Mouse (Mus musculus) MN1 (cell line): ENCODE results near the gene Rap1gap2.
A peak's percentile ranks its signal among the peaks of the same experiment; 100 is the strongest.

Source experiments
- DNase-seq: peaks from one replicate; pipeline ENCODE4 v3.0.0-alpha.2; 2016; ENCODE audit warnings: low spot score

Gene Rap1gap2

GRCm38 (mm10) chr11:74502485-74502884 is 108.2 kb downstream of the Rap1gap2 start:
- DNase-seq = no peak

DNA sequence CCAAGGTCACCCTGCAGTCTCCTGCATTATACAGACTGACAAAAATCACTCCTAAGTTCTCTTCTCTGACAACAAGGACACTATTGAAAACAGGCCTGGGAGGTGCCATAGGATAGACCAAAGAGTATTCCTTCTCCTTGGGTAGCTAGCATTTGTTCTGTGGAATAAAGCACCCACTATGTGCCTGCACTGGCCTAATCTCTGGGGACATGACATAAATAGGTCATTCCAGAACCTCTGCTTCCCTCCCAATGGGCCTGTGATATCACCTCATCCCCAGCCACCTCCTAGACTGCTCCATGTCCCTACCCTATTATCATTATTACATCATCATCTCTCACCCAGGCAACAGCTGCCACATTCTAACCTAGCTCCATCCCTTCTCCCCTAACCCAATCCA is 108.7 kb downstream of the Rap1gap2 start:
- DNase-seq = no peak

DNA sequence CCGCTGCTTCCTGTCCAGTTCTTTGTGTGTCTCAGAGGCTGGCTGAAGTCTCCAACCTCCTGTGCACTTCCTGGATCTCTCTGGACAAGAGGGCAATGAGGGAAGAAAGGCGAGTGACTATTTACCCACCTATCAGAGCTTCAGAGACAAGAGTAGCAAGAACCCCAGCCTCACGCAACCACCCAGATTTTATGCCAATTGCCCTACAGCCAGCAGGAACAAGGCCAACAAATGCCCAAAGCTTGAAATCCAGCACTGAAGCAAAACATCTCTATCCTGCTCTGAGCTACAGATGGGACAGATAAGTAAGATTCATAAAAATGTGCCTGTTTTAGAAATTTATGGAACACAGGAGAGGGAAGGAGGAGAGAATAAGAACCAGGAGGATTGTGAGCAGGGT is 109.7 kb downstream of the Rap1gap2 start:
- no peak for DNase-seq

- peak; percentile 63 for DNase-seq
Observed at GRCm38 (mm10) chr11:74499521-74500099, 111.1 kb downstream of the Rap1gap2 start.

- peak; percentile 57 for DNase-seq
Observed at GRCm38 (mm10) chr11:74499058-74499457, 111.7 kb downstream of the Rap1gap2 start.

- DNase-seq = no peak
Observed at GRCm38 (mm10) chr11:74496581-74496980, 114.1 kb downstream of the Rap1gap2 start.

- DNase-seq = no peak
Observed at GRCm38 (mm10) chr11:74493936-74494335, 116.8 kb downstream of the Rap1gap2 start.

DNA sequence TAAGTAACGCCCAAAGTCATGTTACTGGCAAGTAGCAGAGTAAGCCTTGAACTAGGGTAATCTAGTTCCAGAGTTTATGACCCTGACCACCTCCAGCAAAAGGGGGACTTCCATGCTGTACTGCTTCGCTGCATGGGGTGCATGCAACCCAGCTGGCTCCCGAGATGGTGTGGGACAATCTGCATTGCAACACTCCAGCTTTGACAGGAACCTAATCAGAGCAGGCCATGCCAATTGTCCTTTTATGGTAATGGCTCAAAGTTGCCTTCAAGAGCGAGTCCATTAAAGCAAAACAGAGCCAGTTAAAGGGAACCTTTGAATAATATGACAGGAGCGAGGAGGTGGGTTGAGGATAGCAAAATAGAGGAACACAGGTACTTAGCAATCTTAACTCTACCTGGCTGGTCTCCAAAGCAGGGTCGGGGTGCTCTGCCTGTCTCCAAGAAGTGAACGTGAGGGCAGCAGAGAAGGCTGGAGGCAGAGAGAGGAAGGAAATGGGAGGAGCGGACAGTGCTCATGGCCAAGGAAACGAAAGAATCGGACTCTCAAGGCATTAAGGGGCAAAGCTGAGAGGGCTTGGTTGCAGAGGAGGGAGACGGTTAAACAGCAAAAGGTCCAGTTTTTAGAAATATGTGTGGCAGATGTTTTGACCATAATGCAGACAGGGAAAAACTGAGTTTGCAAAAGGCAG is 117.4 kb downstream of the Rap1gap2 start:
- DNase-seq = no peak

GRCm38 (mm10) chr11:74491130-74491529 is 119.6 kb downstream of the Rap1gap2 start:
- DNase-seq = no peak

GRCm38 (mm10) chr11:74489239-74489638 is 121.5 kb downstream of the Rap1gap2 start:
- DNase-seq = no peak

DNA sequence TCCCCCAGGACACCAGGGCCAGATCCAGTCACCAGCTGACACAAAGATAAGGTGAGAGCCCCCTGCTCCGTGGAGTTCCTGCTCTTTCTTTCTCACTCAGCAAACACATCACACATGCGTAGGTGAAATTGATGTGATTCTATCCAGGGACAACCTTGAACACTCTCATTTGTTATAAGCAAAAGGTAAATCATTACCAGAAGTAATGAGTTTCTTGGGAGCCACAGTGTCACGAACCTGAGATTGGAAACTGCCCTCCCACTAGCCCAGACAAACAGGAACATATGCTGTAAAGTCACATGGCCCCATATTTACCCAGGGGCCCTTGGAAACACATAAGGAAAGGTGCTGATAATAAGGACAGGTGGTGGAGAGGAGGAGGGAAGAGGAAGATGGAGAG is 122.8 kb downstream of the Rap1gap2 start:
- DNase-seq = no peak

GRCm38 (mm10) chr11:74485435-74486217 is 125.1 kb downstream of the Rap1gap2 start:
- DNase-seq = no peak

DNA sequence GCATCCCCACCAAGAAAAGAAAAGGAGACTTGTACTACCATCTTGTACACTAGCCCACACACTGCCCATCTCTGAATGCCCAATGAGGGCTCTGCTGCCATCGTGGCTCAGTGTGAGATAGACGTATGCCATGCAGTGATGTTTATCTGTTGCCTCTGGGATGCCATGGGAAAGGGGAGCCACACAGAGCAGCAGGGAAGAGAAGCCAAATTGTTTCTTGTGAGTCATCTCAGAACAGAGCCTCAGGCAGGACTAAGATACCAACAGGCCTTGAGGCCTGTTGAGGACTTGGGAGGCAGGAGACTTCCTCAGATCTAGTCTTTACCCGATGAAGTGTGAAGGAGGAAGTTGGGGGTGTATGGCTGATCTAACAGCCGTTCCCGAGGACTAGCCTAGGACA is 126.8 kb downstream of the Rap1gap2 start:
- DNase-seq = peak; percentile 39

- peak; percentile 18 for DNase-seq
Observed at GRCm38 (mm10) chr11:74483153-74483817, 127.4 kb downstream of the Rap1gap2 start.

- DNase-seq = no peak
Observed at GRCm38 (mm10) chr11:74481797-74482196, 128.9 kb downstream of the Rap1gap2 start.

DNA sequence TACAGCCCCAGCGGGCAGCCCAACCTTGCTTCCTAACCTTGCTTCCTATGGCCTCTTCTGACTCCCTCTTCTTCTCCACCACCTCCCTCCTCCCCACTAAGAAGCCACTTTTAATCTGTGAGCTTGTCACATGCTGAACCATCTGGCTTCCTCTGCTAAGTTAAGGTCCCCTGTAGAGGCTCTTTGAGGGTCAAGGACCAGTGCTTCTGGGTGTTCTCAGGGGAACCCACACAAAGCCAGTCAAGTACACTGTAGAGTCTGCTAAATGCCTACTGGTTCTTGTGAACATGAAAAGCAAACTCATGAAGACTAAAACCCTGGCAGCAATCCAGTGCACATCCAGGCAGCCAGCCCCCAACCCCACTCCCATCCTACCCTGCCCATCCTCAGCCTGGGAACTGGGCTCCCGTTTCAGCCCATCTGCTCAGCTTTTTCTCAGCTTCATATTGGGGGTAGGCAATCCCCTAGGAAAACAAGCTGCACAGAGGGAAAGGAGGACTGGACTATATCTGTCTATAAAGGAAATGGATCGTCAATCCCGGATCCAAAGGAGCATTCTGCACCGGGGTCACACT is 130.9 kb downstream of the Rap1gap2 start:
- no peak for DNase-seq

DNA sequence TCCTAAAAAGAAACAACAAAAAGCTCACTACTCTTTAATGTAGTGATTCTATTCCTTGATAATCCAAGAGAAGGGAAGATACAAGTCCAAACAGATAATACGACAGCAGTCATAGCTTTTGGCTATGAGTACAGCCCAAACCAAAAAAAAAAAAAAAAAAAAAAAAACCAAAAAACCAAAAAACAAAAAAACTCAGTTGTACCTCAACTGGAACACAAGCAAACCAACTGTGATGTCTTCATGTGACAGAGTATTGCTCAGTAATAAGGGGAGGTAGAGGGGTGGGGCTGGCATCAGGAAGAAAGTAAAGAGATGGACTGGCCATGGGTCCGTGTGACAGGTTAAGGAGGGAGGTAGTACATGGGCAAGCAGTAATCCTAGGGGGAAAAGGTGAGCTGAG is 131.8 kb downstream of the Rap1gap2 start:
- no peak for DNase-seq

DNA sequence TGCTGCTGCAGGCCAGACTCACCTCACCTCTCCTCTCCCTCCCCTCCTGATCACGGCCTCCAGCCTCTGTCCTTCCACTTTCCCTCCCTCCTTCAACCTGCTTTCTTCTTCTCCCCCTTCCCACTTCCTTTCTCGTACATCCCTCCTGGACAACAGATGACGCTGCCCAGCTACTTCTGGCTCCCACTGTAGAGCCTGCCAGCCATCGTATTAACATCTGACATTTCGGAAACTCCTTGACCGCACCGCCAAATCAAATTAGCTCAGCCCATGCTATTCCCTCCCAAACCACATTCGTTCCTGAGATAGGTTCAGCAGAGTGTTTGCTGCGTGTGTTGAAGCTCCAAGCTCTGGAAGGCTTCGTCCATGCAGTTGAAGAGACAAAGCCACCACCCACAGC is 138.0 kb downstream of the Rap1gap2 start:
- DNase-seq = peak; percentile 62

DNA sequence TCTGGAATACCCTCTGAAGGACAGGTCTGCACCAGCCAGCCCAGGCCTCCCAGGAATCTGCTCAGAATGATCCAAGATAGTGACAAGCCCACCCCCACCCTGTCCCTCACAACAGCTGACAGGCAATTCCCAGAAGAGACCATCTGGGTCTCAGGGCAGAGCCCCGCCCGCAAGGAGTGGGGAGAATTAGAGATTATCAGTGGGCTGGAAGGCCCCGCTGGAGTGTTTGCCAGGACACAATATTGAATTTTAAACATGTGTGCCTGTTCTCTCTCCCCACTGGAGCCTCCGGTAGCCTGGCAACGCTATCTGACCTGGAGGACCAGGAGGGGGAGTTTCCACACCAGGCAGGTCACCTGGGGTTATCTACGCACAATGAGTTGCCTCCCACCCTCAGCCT is 142.5 kb downstream of the Rap1gap2 start:
- peak; percentile 45 for DNase-seq

- no peak for DNase-seq
Observed at GRCm38 (mm10) chr11:74465712-74466111, 145.0 kb downstream of the Rap1gap2 start.

DNA sequence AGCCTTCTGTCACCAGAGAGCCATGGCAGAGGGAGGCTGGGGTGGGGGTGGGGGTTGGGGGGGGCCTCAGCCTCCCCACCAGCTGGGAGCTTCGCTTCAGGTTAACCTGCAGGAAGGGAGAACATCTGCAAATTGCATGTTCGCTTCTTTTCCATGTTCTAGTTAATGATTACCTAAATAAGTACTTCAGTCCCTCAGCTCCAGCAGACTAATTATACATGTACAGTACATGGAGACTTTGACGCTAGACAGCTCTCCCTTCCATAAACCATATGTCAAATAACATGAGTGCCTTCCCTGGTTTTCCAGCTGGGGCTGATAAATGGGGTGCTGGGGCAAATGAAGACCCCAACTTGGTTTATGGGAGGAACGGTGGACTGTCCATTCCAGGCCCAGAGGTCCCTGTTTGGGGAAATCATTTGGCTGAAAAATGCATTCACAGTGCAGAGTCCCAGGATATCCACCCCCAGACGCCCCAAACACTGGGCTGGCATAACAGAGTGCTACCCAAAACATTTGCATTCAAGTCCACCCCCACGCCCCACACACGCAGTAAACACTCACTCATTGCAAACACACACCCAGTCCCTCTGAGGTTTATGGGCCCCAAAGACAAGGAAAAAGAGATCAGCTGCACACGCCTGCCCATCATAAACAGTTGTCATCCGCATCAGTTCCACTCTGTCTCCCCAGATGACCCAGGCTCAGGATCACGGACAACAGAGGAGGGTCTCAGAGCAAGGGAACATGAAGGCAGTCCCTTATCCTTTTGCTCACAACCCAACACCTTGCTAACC is 146.3 kb downstream of the Rap1gap2 start:
- DNase-seq = no peak
